Mouse (Mus musculus): ENCODE data around the gene Atp8b4. TPM values are rescaled to one million over a fixed set of nuclear protein-coding genes. Genes with fewer than 3 reads are reported as not detected.
"Not testable (repeated sequence)": the region's sequence is repeated elsewhere in the genome, so short reads cannot be mapped to it uniquely, and the experiment has no call there.

Gene Atp8b4
- polyA plus RNA-seq, 1 experiment from 2014 or later, result 0.38 TPM

DNA sequence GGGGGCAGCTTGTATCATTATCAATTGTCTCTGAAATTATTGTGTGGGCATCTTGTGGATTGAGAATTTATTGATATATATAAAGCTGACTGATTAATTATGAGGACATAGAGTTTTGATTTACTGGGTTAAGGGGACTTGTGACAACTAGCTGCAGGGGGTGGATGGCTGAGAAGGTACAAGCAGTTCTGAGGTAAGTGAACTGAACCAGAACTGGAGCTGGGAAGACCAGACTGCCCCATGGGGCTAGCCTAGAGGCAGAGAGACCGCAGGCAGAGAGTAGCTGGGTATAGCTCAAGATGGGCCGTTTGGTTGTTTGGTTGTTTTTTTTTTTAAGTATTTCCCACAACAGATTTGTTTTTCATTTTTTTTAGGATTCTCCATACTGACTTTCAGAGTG, 23.8 kb upstream of the Atp8b4 start:
- Histone ChIP-seq H3K27ac (ENCODE audit: low read depth) (no peak overlapping the region), H3K9me3 (ENCODE audit: control insufficient read depth, low read length) (no peaks in the 10 kb centered on the region), H3K4me3 (ENCODE audit: low read depth, low read length) (no peak overlapping the region), H3K4me2 (ENCODE audit: low read length) (no peak overlapping the region), H3K4me1 (replicated peaks; ENCODE audit: control insufficient read depth, insufficient read depth, low read length) (no peaks in the 10 kb centered on the region), H3K36me3 (ENCODE audit: control insufficient read depth, insufficient read depth, low read length) (no peaks in the 10 kb centered on the region), H3K9ac (ENCODE audit: low read length) (no peak overlapping the region), H3K27me3 (replicated peaks; ENCODE audit: control insufficient read depth, insufficient read depth, low read length) (no peaks in the 10 kb centered on the region)
- 94% methylated on average over 2 of the region's 2 CpGs for WGBS
- DNase-seq (ENCODE audit: low spot score) (no peak), ATAC-seq (replicated peaks; ENCODE audit: low FRiP score, low TSS enrichment, low read depth) (no peak)

DNA sequence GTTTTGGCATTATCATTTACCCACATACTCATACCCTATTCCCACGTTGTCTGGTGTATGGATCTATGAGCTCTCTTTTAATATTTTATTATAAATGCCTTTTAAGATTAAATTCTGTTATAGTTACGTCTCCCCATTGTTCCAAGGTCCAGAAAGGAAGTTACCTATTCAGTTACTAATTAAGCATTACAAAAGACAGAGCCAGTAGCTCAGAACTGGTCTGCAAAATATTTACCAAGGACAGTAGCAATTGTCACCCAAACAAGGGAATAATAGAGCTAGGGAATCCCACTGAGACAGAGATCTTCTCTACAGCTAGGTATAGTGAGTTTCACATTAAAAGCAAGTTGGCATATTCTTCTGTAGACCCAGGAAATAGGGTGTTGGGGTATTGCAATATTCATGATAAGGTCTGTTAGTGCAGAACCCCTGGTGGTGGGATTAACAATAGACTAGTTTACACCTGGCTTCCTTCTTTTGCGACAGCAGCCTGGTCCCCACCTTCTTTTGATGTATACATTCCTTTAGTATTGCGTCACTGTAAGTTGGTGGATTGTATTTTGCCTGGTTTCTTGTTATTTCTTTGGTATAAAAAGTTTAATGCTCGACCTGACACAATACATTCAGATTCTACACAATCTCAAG, 22.7 kb upstream of the Atp8b4 start:
- DNase-seq (ENCODE audit: low spot score); H3K4me1 ChIP-seq (replicated peaks; ENCODE audit: control insufficient read depth, insufficient read depth, low read length); H3K36me3 ChIP-seq (ENCODE audit: control insufficient read depth, insufficient read depth, low read length); H3K27ac ChIP-seq (ENCODE audit: low read depth); H3K4me2 ChIP-seq (ENCODE audit: low read length); ATAC-seq (replicated peaks; ENCODE audit: low FRiP score, low TSS enrichment, low read depth); H3K4me3 ChIP-seq (ENCODE audit: low read depth, low read length); H3K9me3 ChIP-seq (ENCODE audit: control insufficient read depth, low read length); H3K27me3 ChIP-seq (replicated peaks; ENCODE audit: control insufficient read depth, insufficient read depth, low read length); H3K9ac ChIP-seq (ENCODE audit: low read length): not testable (repeated sequence)
- 56% methylated on average over 5 of the region's 5 CpGs for WGBS

DNA sequence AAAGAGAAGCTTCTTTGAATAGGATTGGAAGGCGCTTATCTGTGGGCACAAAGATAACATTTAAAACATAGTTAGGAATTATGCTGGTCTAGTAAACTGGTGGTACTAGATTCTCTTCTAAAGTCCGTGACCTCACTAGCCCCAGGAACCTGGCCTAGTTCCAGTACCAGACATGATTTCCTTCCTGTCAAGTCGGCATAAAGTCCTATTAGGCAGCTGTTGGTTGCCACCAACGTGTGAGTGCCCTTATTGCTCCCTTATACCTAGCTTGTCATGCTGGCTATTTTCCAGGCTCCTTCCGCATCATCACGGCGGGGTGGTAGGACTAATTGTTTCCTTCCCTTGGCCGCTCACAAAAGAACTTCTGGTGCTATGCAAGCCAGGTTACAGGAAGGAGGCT, 21.6 kb upstream of the Atp8b4 start:
- WGBS, result 73% methylated on average over 8 of the region's 8 CpGs
- Histone ChIP-seq H3K4me1 (replicated peaks; ENCODE audit: control insufficient read depth, insufficient read depth, low read length) (no peaks in the 10 kb centered on the region), H3K4me3 (ENCODE audit: low read depth, low read length) (no peak overlapping the region), H3K9me3 (ENCODE audit: control insufficient read depth, low read length) (no peaks in the 10 kb centered on the region), H3K27ac (ENCODE audit: low read depth) (no peak overlapping the region), H3K9ac (ENCODE audit: low read length) (no peak overlapping the region), H3K27me3 (replicated peaks; ENCODE audit: control insufficient read depth, insufficient read depth, low read length) (no peaks in the 10 kb centered on the region), H3K36me3 (ENCODE audit: control insufficient read depth, insufficient read depth, low read length) (no peaks in the 10 kb centered on the region), H3K4me2 (ENCODE audit: low read length) (no peak overlapping the region)
- DNase-seq (ENCODE audit: low spot score), result no peak
- ATAC-seq (replicated peaks; ENCODE audit: low FRiP score, low TSS enrichment, low read depth), result no peak

DNA sequence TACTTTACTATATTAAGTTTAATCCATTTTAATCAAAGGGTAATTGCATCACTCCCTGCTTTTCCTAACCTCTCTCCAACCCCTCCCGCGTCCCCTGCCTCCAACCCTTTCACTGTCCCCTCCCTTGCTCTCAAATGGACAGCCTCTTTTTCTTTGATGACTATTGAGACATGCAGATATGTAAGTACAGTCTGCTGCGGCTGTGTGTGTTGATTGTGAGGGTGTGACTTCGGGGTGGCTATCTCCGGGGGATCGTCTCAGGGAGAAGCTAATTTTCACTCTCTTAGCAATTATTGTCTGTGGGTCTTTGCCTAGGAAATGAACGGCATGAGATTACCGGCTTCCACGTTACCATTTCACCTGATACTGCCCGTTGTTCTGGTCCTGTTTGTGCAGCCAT, 21.0 kb upstream of the Atp8b4 start:
- DNase-seq (ENCODE audit: low spot score) (no peak), ATAC-seq (replicated peaks; ENCODE audit: low FRiP score, low TSS enrichment, low read depth) (no peak)
- WGBS, result 71% methylated on average over 10 of the region's 10 CpGs
- H3K4me2 ChIP-seq (ENCODE audit: low read length), result no peak overlapping the region
- H3K27ac ChIP-seq (ENCODE audit: low read depth), result no peak overlapping the region
- H3K4me3 ChIP-seq (ENCODE audit: low read depth, low read length), result no peak overlapping the region
- H3K36me3 ChIP-seq (ENCODE audit: control insufficient read depth, insufficient read depth, low read length), result no peaks in the 10 kb centered on the region
- H3K4me1 ChIP-seq (replicated peaks; ENCODE audit: control insufficient read depth, insufficient read depth, low read length), result no peaks in the 10 kb centered on the region
- no peak overlapping the region for H3K9ac ChIP-seq (ENCODE audit: low read length)
- no peaks in the 10 kb centered on the region for H3K27me3 ChIP-seq (replicated peaks; ENCODE audit: control insufficient read depth, insufficient read depth, low read length)
- H3K9me3 ChIP-seq (ENCODE audit: control insufficient read depth, low read length), result no peaks in the 10 kb centered on the region

DNA sequence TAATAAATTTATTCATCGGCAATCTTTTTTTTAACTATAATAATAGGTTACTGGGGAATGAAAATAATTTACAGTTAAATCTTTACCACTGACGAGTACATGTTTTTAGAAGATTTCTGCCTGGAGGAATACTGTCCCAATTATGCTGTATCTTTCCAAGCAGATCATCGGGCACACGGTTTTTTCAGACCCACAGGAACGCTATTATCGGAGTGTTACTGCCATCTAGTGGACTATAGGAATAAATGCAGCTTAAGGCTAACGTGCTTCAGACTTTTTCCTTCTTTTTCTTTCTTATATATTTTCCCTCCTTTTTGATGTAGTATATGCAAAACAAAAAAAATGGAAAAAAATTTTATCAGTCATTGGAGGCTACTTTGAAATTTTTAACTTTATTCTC, 20.4 kb upstream of the Atp8b4 start:
- H3K27ac ChIP-seq (ENCODE audit: low read depth), result no peak overlapping the region
- H3K4me2 ChIP-seq (ENCODE audit: low read length), result no peak overlapping the region
- no peak overlapping the region for H3K9ac ChIP-seq (ENCODE audit: low read length)
- DNase-seq (ENCODE audit: low spot score) (no peak), ATAC-seq (replicated peaks; ENCODE audit: low FRiP score, low TSS enrichment, low read depth) (no peak)
- H3K4me3 ChIP-seq (ENCODE audit: low read depth, low read length), result no peak overlapping the region
- H3K36me3 ChIP-seq (ENCODE audit: control insufficient read depth, insufficient read depth, low read length), result no peaks in the 10 kb centered on the region
- no peaks in the 10 kb centered on the region for H3K4me1 ChIP-seq (replicated peaks; ENCODE audit: control insufficient read depth, insufficient read depth, low read length)
- 15% methylated on average over 7 of the region's 7 CpGs for WGBS
- no peaks in the 10 kb centered on the region for H3K27me3 ChIP-seq (replicated peaks; ENCODE audit: control insufficient read depth, insufficient read depth, low read length)
- H3K9me3 ChIP-seq (ENCODE audit: control insufficient read depth, low read length), result no peaks in the 10 kb centered on the region

DNA sequence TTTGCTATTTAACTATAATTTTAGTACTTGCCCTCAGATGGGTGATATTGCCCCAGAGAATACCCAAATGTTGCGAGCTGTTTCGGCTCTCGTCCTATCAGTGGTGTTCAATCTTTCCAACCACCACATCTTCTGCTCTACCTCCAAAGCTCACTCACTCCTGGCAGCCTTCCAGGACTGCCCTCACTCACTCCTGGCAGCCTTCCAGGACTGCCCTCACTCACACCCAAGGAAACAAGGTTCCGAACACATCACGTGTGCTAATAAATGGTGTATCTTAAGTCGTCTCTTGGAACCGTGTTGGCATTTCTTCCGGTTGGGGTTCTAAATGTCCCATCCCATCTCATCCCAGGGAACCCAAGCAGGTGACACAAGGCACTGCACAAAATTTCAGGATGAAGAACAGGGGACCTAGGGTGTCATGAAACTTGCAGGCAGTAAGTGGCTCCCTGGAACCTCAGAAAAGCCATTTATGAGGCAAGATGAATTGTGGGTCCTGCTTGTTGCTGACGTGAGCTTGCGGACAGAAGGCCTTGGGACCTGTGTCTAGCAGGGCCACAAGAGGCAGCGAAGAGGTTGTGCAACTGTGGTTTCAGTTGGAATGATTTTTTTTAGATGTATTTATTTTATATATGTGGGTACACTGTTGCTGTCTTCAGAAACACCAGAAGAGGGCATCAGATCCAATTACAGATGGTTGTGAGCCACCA, 19.6 kb upstream of the Atp8b4 start:
- Histone ChIP-seq H3K4me2 (ENCODE audit: low read length) (no peak overlapping the region), H3K9ac (ENCODE audit: low read length) (no peak overlapping the region), H3K27me3 (replicated peaks; ENCODE audit: control insufficient read depth, insufficient read depth, low read length) (no peaks in the 10 kb centered on the region), H3K9me3 (ENCODE audit: control insufficient read depth, low read length) (no peaks in the 10 kb centered on the region), H3K27ac (ENCODE audit: low read depth) (no peak overlapping the region), H3K4me3 (ENCODE audit: low read depth, low read length) (no peak overlapping the region), H3K36me3 (ENCODE audit: control insufficient read depth, insufficient read depth, low read length) (no peaks in the 10 kb centered on the region), H3K4me1 (replicated peaks; ENCODE audit: control insufficient read depth, insufficient read depth, low read length) (no peaks in the 10 kb centered on the region)
- DNase-seq (ENCODE audit: low spot score) (no peak), ATAC-seq (replicated peaks; ENCODE audit: low FRiP score, low TSS enrichment, low read depth) (no peak)
- 84% methylated on average over 11 of the region's 11 CpGs for WGBS

DNA sequence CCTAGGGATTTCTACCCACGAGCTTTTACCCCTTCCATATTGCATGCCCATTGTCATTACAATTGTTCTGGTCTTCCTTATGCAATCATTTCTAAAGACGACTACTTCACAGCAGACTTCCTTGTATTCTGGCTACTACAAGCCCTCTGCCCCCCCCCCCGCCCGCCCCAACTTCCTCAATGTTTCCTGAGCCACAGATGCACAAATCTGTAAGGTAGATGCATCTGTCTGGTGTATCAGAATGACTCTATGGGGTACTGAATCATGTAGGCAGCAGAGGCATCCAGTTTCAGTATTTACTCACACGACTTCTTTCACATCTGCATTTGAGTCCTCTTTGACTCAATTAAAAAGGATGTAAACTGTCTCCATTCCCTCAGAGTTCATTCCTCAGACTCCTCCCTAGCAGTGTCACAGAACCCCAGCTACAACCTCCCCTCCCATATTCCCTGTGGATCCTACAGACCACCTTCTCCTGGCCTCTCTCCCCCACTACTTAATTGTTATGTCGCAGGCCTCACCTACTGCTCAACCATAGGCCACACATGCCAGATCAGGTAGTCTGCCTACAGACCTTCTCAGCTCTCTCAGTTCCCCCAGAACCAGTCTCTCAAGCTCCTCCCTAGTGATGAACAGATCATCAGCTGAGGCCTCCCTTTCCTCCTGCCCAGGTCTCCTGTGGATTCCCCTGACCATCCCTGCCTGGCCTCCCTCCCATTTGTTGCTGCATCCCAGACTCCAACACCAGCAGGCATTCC, 14.8 kb upstream of the Atp8b4 start:
- WGBS, result 71% methylated on average over 6 of the region's 6 CpGs
- Histone ChIP-seq H3K27ac (ENCODE audit: low read depth) (no peak overlapping the region), H3K4me2 (ENCODE audit: low read length) (no peak overlapping the region)

DNA sequence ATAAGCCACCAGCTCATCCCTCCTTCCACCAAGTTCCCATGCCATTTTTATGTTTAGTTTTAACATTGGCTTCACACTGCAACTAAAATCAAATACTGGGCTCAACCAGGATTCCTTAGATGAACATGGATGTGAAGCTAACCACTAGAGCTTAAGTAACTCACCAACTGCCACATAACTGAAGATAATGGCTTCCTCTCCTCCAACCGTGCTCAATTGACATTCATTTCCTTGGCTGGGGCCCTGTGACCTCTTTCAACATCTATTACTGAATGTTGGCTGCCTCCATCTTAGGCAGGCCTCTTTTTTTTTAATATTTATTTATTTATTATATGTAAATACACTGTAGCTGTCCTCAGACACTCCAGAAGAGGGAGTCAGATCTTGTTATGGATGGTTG, 7.8 kb upstream of the Atp8b4 start:
- Histone ChIP-seq H3K36me3 (ENCODE audit: control insufficient read depth, insufficient read depth, low read length) (no peaks in the 10 kb centered on the region), H3K4me2 (ENCODE audit: low read length) (no peak overlapping the region), H3K9ac (ENCODE audit: low read length) (no peak overlapping the region), H3K4me3 (ENCODE audit: low read depth, low read length) (no peak overlapping the region), H3K27me3 (replicated peaks; ENCODE audit: control insufficient read depth, insufficient read depth, low read length) (no peaks in the 10 kb centered on the region), H3K4me1 (replicated peaks; ENCODE audit: control insufficient read depth, insufficient read depth, low read length) (no peaks in the 10 kb centered on the region), H3K27ac (ENCODE audit: low read depth) (no peak overlapping the region), H3K9me3 (ENCODE audit: control insufficient read depth, low read length) (no peaks in the 10 kb centered on the region)
- no peak for ATAC-seq (replicated peaks; ENCODE audit: low FRiP score, low TSS enrichment, low read depth)
- no peak for DNase-seq (ENCODE audit: low spot score)
- WGBS, result 56% methylated on average over 1 of the region's 1 CpGs

More for the DNA sequence above, 14.8 kb upstream of the Atp8b4 start:
- no peaks in the 10 kb centered on the region for H3K9me3 ChIP-seq (ENCODE audit: control insufficient read depth, low read length)
- no peak for DNase-seq (ENCODE audit: low spot score)
- H3K27me3 ChIP-seq (replicated peaks; ENCODE audit: control insufficient read depth, insufficient read depth, low read length), result no peaks in the 10 kb centered on the region
- no peak for ATAC-seq (replicated peaks; ENCODE audit: low FRiP score, low TSS enrichment, low read depth)
- no peaks in the 10 kb centered on the region for H3K4me1 ChIP-seq (replicated peaks; ENCODE audit: control insufficient read depth, insufficient read depth, low read length)
- no peaks in the 10 kb centered on the region for H3K36me3 ChIP-seq (ENCODE audit: control insufficient read depth, insufficient read depth, low read length)
- no peak overlapping the region for H3K4me3 ChIP-seq (ENCODE audit: low read depth, low read length)
- no peak overlapping the region for H3K9ac ChIP-seq (ENCODE audit: low read length)
